Mouse (Mus musculus) hindbrain, embryonic 16.5 days (tissue): Measurements from ENCODE around the gene Hoxa10. TPM values are rescaled to one million over a fixed set of nuclear protein-coding genes. Genes with fewer than 3 reads are reported as not detected.

Experiments
- ATAC-seq: fragments of 200-750 bp; cut with Nextera tagmentation; 2 replicates; pipeline ENCODE4 v1.8.0; 2017; ENCODE audit warnings: moderate TSS enrichment, moderate library complexity
- H3K27ac ChIP-seq: fragments of 300-500 bp; sonication (generic); 2 replicates; pipeline ENCODE4 v1.5.1; 2014; ENCODE audit warnings: low read depth, mild to moderate bottlenecking, control low read depth, low read length, moderate library complexity
- H3K27me3 ChIP-seq: fragments of 300-500 bp; sonication (generic); replicated peaks from 2 replicates; pipeline ENCODE4 v1.6.1; 2014; ENCODE audit warnings: low read length; ENCODE audit not compliant: control insufficient read depth, insufficient read depth
- H3K36me3 ChIP-seq: fragments of 300-500 bp; sonication (generic); 2 replicates; pipeline ENCODE4 v1.6.1; 2014; ENCODE audit warnings: mild to moderate bottlenecking, low read length, moderate library complexity, mixed read lengths; ENCODE audit not compliant: control insufficient read depth, insufficient read depth
- H3K4me1 ChIP-seq: fragments of 300-500 bp; sonication (generic); 2 replicates; pipeline ENCODE4 v1.6.1; 2014; ENCODE audit warnings: low read depth, low read length; ENCODE audit not compliant: control insufficient read depth, insufficient read depth
- H3K4me2 ChIP-seq: fragments of 300-500 bp; sonication (generic); 2 replicates; pipeline ENCODE4 v1.6.1; 2014; ENCODE audit warnings: mild to moderate bottlenecking, low read length, control low read depth, moderate library complexity
- H3K4me3 ChIP-seq: fragments of 300-500 bp; sonication (generic); 2 replicates; pipeline ENCODE4 v1.5.1; 2014; ENCODE audit warnings: mild to moderate bottlenecking, low read length, control low read depth, moderate library complexity
- H3K9ac ChIP-seq: fragments of 300-500 bp; sonication (generic); 2 replicates; pipeline ENCODE4 v1.6.1; 2014; ENCODE audit warnings: low read depth, mild to moderate bottlenecking, control low read depth, low read length, moderate library complexity
- H3K9me3 ChIP-seq: fragments of 300-500 bp; sonication (generic); 2 replicates; pipeline ENCODE4 v1.6.1; 2014; ENCODE audit warnings: mild to moderate bottlenecking, low read length, moderate library complexity; ENCODE audit not compliant: control insufficient read depth
- WGBS: fragments of 180-500 bp; shearing (Covaris S2); extraction: QIAGEN DNeasy Blood & Tissue Kit; methylation state at CpG from one replicate; pipeline ENCODE4 v1.1.7; 2014; 5-methylcytosine and 5-hydroxymethylcytosine counted together
- polyA plus RNA-seq: library from polyadenylated mRNA; unstranded; fragments of >200 nt; fragmentation: Nextera tagmentation; extraction: Ambion mirVana; gene quantifications from 2 replicates; pipeline ENCODE4 v1.2.1, GENCODE M21; 2015

Hoxa10 gene
- polyA plus RNA-seq, result 0.70 TPM in 1 of 2 replicates, not detected in the other

DNA sequence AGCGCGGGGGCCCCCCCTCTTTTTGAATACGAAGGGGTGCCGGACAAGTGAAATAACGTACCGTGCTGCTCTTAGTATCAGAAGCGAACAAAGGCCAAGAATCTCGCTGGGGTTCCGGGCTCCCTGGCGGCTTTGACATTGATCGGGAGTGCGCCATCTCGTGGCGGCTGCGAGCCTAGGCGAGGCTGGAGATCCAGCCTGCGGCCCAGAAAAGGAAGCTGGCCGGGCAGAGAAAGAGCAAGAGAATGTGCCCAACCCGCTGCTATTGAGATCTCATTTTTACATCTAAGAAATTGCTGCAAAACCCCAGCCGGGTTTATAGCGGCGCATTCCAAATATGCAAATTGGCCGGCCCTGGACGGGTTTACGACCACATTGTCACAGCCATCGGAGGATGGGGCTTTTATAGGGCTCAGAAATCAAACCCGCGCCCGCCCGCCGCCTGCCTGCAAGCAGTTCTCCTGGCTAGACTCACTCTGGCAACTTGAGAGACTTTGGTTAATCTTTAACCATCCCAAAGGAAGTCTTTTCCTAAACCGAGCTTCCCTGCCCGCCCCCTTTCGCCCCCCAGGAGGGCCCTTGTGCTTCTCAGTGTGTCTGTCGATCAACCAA, at the start of gene Hoxa10:
Gene Hoxa10, minus strand, starts transcription at position 466 of the 612 bp plus-strand sequence.
- Histone ChIP-seq H3K4me2 (0 out of 2 replicates have a peak within 1 kb of the TSS, but pooled peaks have one; percentile 6), H3K9me3 (peaks cover 2% of the 10 kb centered on the region; the same call in 1 of the 2 replicates), H3K4me3 (no peak within 1 kb of the TSS; the same call in 1 of the 2 replicates), H3K36me3 (no peaks in the 10 kb centered on the region), H3K27me3 (peaks cover 85% of the 10 kb centered on the region), H3K9ac (no peak within 1 kb of the TSS), H3K27ac (no peak within 1 kb of the TSS), H3K4me1 (peaks cover 4% of the 10 kb centered on the region; the same call in 1 of the 2 replicates)
- no peak for ATAC-seq
- 1% methylated on average over 35 of the region's 35 CpGs for WGBS

DNA sequence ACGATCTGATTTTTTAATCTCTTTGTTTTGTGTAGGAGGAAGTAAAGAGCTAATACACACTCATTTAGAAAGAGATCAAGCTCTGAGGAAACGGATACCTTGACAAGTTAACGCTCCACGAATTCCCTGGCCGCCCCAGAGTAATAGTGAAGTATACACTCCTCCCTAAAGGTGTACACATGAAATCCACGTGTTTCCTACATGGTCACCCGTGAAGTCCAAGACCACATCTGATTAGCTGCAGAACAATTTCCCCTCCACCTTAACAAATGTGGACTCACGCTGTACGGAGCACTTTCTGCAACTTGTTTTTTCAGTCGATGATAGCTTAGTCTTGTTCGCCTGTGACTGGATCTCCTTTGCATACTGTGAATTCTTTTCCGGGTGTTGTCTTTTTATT, 49.5 kb upstream of the Hoxa10 start:
- Histone ChIP-seq H3K27me3 (peaks cover 58% of the 10 kb centered on the region), H3K4me2 (no peak overlapping the region), H3K36me3 (no peaks in the 10 kb centered on the region), H3K9ac (no peak overlapping the region), H3K27ac (no peak overlapping the region), H3K4me1 (no peaks in the 10 kb centered on the region), H3K9me3 (peaks cover 3% of the 10 kb centered on the region; the same call in 1 of the 2 replicates), H3K4me3 (no peak overlapping the region)
- 19% methylated on average over 12 of the region's 12 CpGs for WGBS
- ATAC-seq, result no peak

DNA sequence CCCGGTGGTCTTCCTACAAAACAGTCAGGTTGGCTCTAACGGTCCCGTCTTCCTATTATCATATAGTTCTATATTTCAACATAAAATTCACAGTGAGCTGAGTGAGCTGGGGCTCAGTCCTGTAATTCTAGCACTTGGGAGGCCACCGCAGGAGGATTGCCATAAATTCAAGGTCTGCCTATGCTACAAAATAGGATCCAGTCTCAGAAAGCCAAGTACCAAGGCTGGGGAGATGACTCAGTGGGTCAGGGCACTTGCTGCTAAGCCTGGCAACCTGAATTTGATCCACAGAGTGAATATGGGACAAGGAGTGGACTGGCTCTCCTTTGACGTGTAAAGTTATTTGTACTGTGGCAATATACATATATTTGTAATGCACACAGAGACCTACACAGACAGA, 43.2 kb upstream of the Hoxa10 start:
- H3K9me3 ChIP-seq, result no peaks in the 10 kb centered on the region
- H3K9ac ChIP-seq, result no peak overlapping the region
- H3K4me3 ChIP-seq, result no peak overlapping the region
- ATAC-seq, result no peak
- 83% methylated on average over 5 of the region's 5 CpGs for WGBS
- no peak overlapping the region for H3K4me2 ChIP-seq
- H3K27ac ChIP-seq, result no peak overlapping the region
- H3K36me3 ChIP-seq, result no peaks in the 10 kb centered on the region
- H3K4me1 ChIP-seq, result no peaks in the 10 kb centered on the region
- peaks cover 30% of the 10 kb centered on the region for H3K27me3 ChIP-seq

DNA sequence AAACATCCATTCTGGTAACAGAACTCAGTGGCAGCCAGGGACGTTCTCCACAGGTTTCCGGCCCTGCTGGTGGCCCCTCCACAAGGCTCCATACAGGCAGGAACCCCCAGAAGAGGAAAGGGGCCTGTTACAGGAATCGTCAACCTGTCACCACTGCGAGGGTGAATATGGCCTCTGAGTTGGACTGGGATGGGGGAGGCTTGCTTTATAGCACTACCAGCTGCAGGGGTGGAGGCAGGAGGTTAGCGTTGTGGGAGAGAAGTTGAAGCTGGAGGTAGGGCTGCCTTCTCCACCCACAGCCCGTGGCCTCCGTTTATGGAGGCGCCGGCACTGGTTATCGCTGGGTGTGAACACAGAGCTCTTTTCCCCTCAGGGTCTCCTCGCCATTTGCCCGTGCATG, 40.4 kb upstream of the Hoxa10 start:
- no peaks in the 10 kb centered on the region for H3K4me1 ChIP-seq
- ATAC-seq, result no peak
- H3K9ac ChIP-seq, result no peak overlapping the region
- no peaks in the 10 kb centered on the region for H3K9me3 ChIP-seq
- no peak overlapping the region for H3K4me3 ChIP-seq
- H3K27ac ChIP-seq, result no peak overlapping the region
- 68% methylated on average over 12 of the region's 12 CpGs for WGBS
- H3K4me2 ChIP-seq, result no peak overlapping the region
- peaks cover 39% of the 10 kb centered on the region for H3K27me3 ChIP-seq
- H3K36me3 ChIP-seq, result no peaks in the 10 kb centered on the region

DNA sequence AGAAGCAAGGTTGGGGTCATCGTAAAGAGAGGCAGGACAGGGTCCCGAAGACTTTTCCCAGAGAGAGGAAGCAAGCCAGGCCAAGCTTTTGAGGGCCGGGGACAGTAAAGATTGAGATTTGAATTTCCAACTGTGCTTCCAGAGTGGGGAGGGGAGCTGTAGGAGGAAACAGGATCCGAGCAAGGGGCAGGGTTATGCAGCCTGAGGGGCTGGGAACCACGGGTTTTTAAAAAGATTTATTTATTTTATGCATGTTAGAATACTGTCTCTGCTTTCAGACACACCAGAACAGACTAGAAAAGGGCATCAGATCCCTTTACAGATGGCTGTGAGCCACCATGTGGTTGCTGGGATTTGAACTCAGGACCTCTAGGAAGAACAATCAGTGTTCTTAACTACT, 36.3 kb upstream of the Hoxa10 start:
- Histone ChIP-seq H3K9ac (no peak overlapping the region), H3K4me2 (no peak overlapping the region), H3K27ac (no peak overlapping the region), H3K36me3 (no peaks in the 10 kb centered on the region), H3K4me3 (no peak overlapping the region), H3K9me3 (no peaks in the 10 kb centered on the region), H3K4me1 (no peaks in the 10 kb centered on the region), H3K27me3 (peaks cover 58% of the 10 kb centered on the region)
- no peak for ATAC-seq
- 8% methylated on average over 5 of the region's 5 CpGs for WGBS

DNA sequence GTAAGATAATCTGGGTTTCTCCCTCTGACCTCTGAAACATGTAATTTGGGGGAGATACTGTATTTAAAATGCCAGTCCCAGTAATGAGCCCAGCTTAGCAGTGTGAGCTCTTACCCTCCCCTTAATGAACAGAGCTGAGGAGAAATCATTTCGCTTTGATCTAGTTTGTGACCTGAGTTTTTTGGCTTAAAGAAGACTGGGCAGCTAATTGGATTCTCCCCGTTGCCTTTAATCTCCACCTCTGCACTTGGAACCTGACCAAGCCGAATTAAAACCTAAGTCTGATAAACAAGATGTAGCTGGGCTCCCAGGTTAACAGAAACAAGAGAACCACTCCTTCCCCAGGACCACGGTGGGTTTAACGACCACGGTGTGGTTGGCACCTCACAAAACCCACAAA, 35.7 kb upstream of the Hoxa10 start:
- Histone ChIP-seq H3K27ac (no peak overlapping the region), H3K4me2 (no peak overlapping the region), H3K4me3 (no peak overlapping the region), H3K4me1 (no peaks in the 10 kb centered on the region), H3K36me3 (no peaks in the 10 kb centered on the region), H3K9me3 (no peaks in the 10 kb centered on the region), H3K27me3 (peaks cover 63% of the 10 kb centered on the region), H3K9ac (no peak overlapping the region)
- ATAC-seq, result no peak
- WGBS, result 3% methylated on average over 6 of the region's 6 CpGs

DNA sequence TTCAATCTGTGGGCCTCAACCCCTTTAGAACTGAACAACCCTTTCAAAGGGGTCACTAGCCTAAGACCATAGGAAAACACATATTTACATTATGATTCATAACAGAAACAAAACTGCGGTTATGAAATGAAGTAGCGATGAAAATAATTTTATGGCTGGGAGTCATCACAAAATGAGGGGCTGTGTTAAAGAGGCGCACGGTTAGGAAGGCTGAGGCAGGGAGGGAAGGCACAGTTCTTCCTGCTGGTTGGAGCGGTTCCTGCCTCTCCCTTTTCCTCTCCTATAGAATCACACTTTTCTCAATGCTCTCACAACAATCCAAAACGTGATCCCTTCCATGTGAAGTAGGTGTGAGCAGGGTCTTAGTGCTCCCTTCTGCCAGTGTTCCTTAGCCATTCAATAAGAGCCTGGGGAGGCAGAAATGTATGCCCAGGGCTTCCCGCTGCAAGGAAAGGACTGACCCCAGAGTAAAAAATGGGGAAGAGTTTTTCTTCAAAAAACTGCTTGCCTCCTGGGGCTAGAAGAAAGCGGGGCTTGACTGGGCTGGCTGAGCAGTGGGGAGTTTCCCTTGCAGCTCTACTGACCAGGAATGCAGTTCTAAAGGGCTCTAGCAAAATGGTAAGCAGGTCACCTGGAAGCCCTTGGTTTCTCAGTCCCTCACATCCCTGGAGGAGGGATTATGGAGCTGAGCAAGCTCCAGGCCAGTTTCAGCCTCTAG, 35.1 kb upstream of the Hoxa10 start:
- Histone ChIP-seq H3K27me3 (peaks cover 64% of the 10 kb centered on the region), H3K9me3 (no peaks in the 10 kb centered on the region), H3K4me1 (peaks cover under 1% of the 10 kb centered on the region; the same call in 1 of the 2 replicates), H3K9ac (no peak overlapping the region), H3K4me3 (no peak overlapping the region), H3K36me3 (no peaks in the 10 kb centered on the region), H3K27ac (no peak overlapping the region), H3K4me2 (no peak overlapping the region)
- WGBS, result 8% methylated on average over 8 of the region's 8 CpGs
- no peak for ATAC-seq

DNA sequence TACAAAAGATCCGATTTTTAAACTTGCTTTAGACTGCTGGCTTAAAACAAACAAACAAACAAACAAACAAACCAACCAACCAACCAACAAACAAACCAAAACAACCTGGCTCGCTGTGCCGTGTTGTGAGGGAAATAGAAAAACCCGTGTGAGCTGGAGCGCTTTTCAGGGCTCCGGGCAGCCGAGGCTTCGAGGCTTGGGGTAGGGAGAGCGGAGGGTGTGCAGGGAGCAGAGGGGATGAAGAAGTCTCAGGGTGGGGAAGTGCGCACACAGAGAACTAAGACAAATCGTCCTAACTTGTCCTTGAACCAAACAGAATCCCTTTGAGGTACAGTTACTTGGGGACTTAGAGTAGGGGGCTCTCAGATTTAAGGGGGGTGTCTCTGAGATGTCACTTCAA, 33.9 kb upstream of the Hoxa10 start:
- Histone ChIP-seq H3K4me3 (no peak overlapping the region), H3K27ac (no peak overlapping the region), H3K36me3 (no peaks in the 10 kb centered on the region), H3K9ac (no peak overlapping the region), H3K4me1 (peaks cover 2% of the 10 kb centered on the region), H3K4me2 (no peak overlapping the region), H3K9me3 (no peaks in the 10 kb centered on the region), H3K27me3 (peaks cover 71% of the 10 kb centered on the region)
- ATAC-seq, result no peak
- under 1% methylated on average over 11 of the region's 11 CpGs for WGBS

DNA sequence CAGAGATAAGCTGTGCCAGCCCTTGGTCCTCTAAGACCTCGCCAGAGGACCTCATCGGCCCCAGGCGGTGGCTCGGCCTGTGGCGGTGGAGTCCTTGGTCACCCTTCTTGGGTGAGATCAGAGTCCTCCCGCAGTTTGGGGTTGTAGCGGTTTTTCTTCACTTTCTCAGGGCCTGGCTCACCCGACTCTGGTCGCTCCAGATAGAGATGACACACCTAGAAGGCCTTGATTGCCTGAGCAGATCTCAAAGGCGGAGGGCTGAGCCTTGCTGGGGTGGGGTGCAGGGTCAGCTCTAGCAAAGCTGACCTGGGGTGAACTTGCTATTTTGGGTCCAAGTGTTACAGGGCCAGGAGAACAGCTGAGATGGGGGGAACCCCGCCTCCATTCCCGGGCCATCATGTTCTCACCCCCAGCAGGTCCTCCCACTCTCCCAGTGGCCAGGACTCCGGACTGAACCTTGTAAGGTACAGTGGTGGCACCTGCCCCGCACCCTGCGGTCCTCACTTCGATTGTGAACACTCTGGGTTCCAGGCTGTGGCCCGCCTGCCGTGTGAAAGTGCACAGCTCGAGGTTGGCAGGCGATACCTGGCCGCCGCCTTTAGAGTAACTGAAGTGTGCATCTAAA, 33.1 kb upstream of the Hoxa10 start:
- WGBS, result 3% methylated on average over 22 of the region's 22 CpGs

More for the DNA sequence above, 33.1 kb upstream of the Hoxa10 start:
- H3K27me3 ChIP-seq, result peaks cover 77% of the 10 kb centered on the region
- no peak overlapping the region for H3K9ac ChIP-seq
- no peaks in the 10 kb centered on the region for H3K36me3 ChIP-seq
- H3K27ac ChIP-seq, result no peak overlapping the region
- no peak for ATAC-seq
- H3K4me2 ChIP-seq, result no peak overlapping the region
- H3K4me1 ChIP-seq, result peaks cover 2% of the 10 kb centered on the region
- no peak overlapping the region for H3K4me3 ChIP-seq
- H3K9me3 ChIP-seq, result no peaks in the 10 kb centered on the region
